Mouse (Mus musculus): Measurements from ENCODE around the gene Gm7073.

Gene Gm7073

GRCm38 (mm10) chrX:60539149-60539548 lies at the start of gene Gm7073:
TSS of gene Gm7073 (minus strand) at chrX:60539249.
- DNase-seq (ENCODE audit: low read depth, low spot score), result no peak

- DNase-seq (ENCODE audit: low read depth, low spot score), result no peak
Observed at GRCm38 (mm10) chrX:60570539-60570938, 31.5 kb upstream of the Gm7073 start.

- DNase-seq (ENCODE audit: low read depth, low spot score), result no peak
Observed at GRCm38 (mm10) chrX:60569047-60569446, 30.0 kb upstream of the Gm7073 start.

- DNase-seq (ENCODE audit: low read depth, low spot score), result no peak
Observed at GRCm38 (mm10) chrX:60555242-60555641, 16.2 kb upstream of the Gm7073 start.

GRCm38 (mm10) chrX:60547444-60548304 lies 8.6 kb upstream of the Gm7073 start:
- DNase-seq (ENCODE audit: low read depth, low spot score), result peak; percentile 16

GRCm38 (mm10) chrX:60547098-60547443 lies 8.0 kb upstream of the Gm7073 start:
- no peak for DNase-seq (ENCODE audit: low read depth, low spot score)

- no peak for DNase-seq (ENCODE audit: low read depth, low spot score)
Observed at GRCm38 (mm10) chrX:60545906-60546305, 6.9 kb upstream of the Gm7073 start.

- no peak for DNase-seq (ENCODE audit: low read depth, low spot score)
Observed at GRCm38 (mm10) chrX:60545444-60545843, 6.4 kb upstream of the Gm7073 start.

- DNase-seq (ENCODE audit: low read depth, low spot score), result no peak
Observed at GRCm38 (mm10) chrX:60544098-60544497, 5.0 kb upstream of the Gm7073 start.

GRCm38 (mm10) chrX:60542901-60543300 lies 3.9 kb upstream of the Gm7073 start:
- no peak for DNase-seq (ENCODE audit: low read depth, low spot score)

GRCm38 (mm10) chrX:60503995-60504394 lies 35.1 kb downstream of the Gm7073 start:
- DNase-seq (ENCODE audit: low read depth, low spot score), result peak; percentile 3

- DNase-seq (ENCODE audit: low read depth, low spot score), result no peak
Observed at GRCm38 (mm10) chrX:60497750-60498149, 41.3 kb downstream of the Gm7073 start.

GRCm38 (mm10) chrX:60495308-60495707 lies 43.7 kb downstream of the Gm7073 start:
- DNase-seq (ENCODE audit: low read depth, low spot score), result no peak

GRCm38 (mm10) chrX:60463786-60464185 lies 75.3 kb downstream of the Gm7073 start:
- DNase-seq (ENCODE audit: low read depth, low spot score), result no peak

GRCm38 (mm10) chrX:60414563-60415111 lies 124.4 kb downstream of the Gm7073 start:
- no peak for DNase-seq (ENCODE audit: low read depth, low spot score)

GRCm38 (mm10) chrX:60405681-60406080 lies 133.4 kb downstream of the Gm7073 start:
- no peak for DNase-seq (ENCODE audit: low read depth, low spot score)

GRCm38 (mm10) chrX:60404668-60405044 lies 134.4 kb downstream of the Gm7073 start:
- DNase-seq (ENCODE audit: low read depth, low spot score), result peak; percentile 82

GRCm38 (mm10) chrX:60403764-60404667 lies 135.0 kb downstream of the Gm7073 start:
- peak; percentile 49 for DNase-seq (ENCODE audit: low read depth, low spot score)

GRCm38 (mm10) chrX:60403062-60403763 lies 135.8 kb downstream of the Gm7073 start:
- no peak for DNase-seq (ENCODE audit: low read depth, low spot score)

GRCm38 (mm10) chrX:60394292-60394691 lies 144.8 kb downstream of the Gm7073 start:
- DNase-seq (ENCODE audit: low read depth, low spot score), result no peak

- DNase-seq (ENCODE audit: low read depth, low spot score), result no peak
Observed at GRCm38 (mm10) chrX:60386852-60387251, 152.2 kb downstream of the Gm7073 start.

Measured in retina, postnatal 7 days (tissue).